Mouse (Mus musculus): Measurements from ENCODE around the gene Gzme. TPM values are rescaled to one million over a fixed set of nuclear protein-coding genes. Genes with fewer than 3 reads are reported as not detected.
"Not testable (repeated sequence)": the region's sequence is repeated elsewhere in the genome, so short reads cannot be mapped to it uniquely, and the experiment has no call there.

Gene Gzme
- total RNA-seq (2022): not detected

GRCm38 (mm10) chr14:56120525-56120924, at the start of gene Gzme:
Gene Gzme, minus strand, starts transcription at chr14:56120625.
- no peak for DNase-seq

- DNase-seq: no peak
Measured at GRCm38 (mm10) chr14:56168009-56168408, 47.6 kb upstream of the Gzme start.

- no peak for DNase-seq
Measured at GRCm38 (mm10) chr14:56162109-56162508, 41.7 kb upstream of the Gzme start.

- DNase-seq: not testable (repeated sequence)
Measured at GRCm38 (mm10) chr14:56159479-56159878, 39.1 kb upstream of the Gzme start, which contains the start of gene Gzmg. Gene Gzmg, minus strand, starts transcription at chr14:56159579.

- DNase-seq: no peak
Measured at GRCm38 (mm10) chr14:56155340-56155739, 34.9 kb upstream of the Gzme start.

- DNase-seq: not testable (repeated sequence)
Measured at GRCm38 (mm10) chr14:56133675-56134074, 13.2 kb upstream of the Gzme start.

GRCm38 (mm10) chr14:56132508-56132907, 12.1 kb upstream of the Gzme start, which contains the start of gene Gzmd:
Gene Gzmd, minus strand, starts transcription at chr14:56132608.
- not testable (repeated sequence) for DNase-seq

GRCm38 (mm10) chr14:56128341-56128740, 7.9 kb upstream of the Gzme start:
- no peak for DNase-seq

- peak; percentile 29 for DNase-seq
Measured at GRCm38 (mm10) chr14:56123516-56123915, 3.1 kb upstream of the Gzme start.

- DNase-seq: not testable (repeated sequence)
Measured at GRCm38 (mm10) chr14:56115531-56116310, 4.7 kb downstream of the Gzme start.

GRCm38 (mm10) chr14:56105447-56106180, 14.8 kb downstream of the Gzme start:
- DNase-seq: no peak

- DNase-seq: no peak
Measured at GRCm38 (mm10) chr14:56105016-56105415, 15.4 kb downstream of the Gzme start.

GRCm38 (mm10) chr14:56103452-56103851, 17.0 kb downstream of the Gzme start:
- no peak for DNase-seq

- no peak for DNase-seq
Measured at GRCm38 (mm10) chr14:56102386-56102785, 18.0 kb downstream of the Gzme start, which contains the start of gene Ctsg. Gene Ctsg, minus strand, starts transcription at chr14:56102574.

- DNase-seq: no peak
Measured at GRCm38 (mm10) chr14:56098940-56099339, 21.5 kb downstream of the Gzme start.

GRCm38 (mm10) chr14:56097597-56097996, 22.8 kb downstream of the Gzme start:
- no peak for DNase-seq

GRCm38 (mm10) chr14:56093353-56093752, 27.1 kb downstream of the Gzme start:
- no peak for DNase-seq

GRCm38 (mm10) chr14:56086711-56087110, 33.7 kb downstream of the Gzme start:
- DNase-seq: no peak

- DNase-seq: no peak
Measured at GRCm38 (mm10) chr14:56085167-56085566, 35.3 kb downstream of the Gzme start, which contains the start of gene Mcpt8. Gene Mcpt8, minus strand, starts transcription at chr14:56085273.

- no peak for DNase-seq
Measured at GRCm38 (mm10) chr14:56082016-56082415, 38.4 kb downstream of the Gzme start.
